Mouse (Mus musculus) liver, embryonic 14.5 days (tissue): ENCODE data around the gene Ralgps2.

Source experiments
- CTCF ChIP-seq: IDR thresholded peaks from 2 replicates; pipeline ENCODE4 v1.5.1; 2016; ENCODE audit warnings: antibody characterized with exemption, low read depth, control low read depth
- EP300 ChIP-seq: IDR thresholded peaks from 2 replicates; pipeline ENCODE4 v1.6.1; 2016; ENCODE audit warnings: antibody characterized with exemption, low read depth

DNA sequence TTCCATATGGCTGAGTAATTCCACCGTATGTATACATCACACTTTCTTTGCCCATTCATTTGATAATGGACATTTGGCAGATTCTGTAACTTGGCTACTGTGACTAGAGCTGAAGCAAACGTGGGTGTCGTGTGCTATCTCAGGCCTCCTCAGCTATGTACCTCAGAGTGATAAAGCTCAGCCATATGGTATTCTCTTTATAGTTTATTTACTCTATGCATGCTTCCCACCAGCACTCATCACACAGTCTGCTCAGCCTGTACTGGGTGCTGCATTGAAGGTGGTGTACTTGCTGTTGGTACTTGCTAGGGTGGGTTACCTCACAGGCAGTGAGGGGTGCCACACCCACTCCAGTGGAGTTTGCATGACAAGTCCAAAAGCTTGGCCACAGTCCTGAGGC lies 174.1 kb downstream of the Ralgps2 start:
- TF ChIP-seq CTCF, result no peak
- no peak for TF ChIP-seq EP300
